Mouse (Mus musculus) intestine, embryonic 16.5 days (tissue): Measurements from ENCODE around the gene Nacad. TPM values are rescaled to one million over a fixed set of nuclear protein-coding genes. Genes with fewer than 3 reads are reported as not detected.

Source experiments
- ATAC-seq: fragments of 200-750 bp; cut with Nextera tagmentation; 2 replicates; pipeline ENCODE4 v1.8.0; 2017; ENCODE audit warnings: moderate TSS enrichment, moderate library complexity
- H3K27ac ChIP-seq: fragments of 300-500 bp; sonication (generic); 2 replicates; pipeline ENCODE4 v1.5.1; 2014; ENCODE audit warnings: mild to moderate bottlenecking, low read length
- H3K27me3 ChIP-seq: fragments of 300-500 bp; sonication (generic); replicated peaks from 2 replicates; pipeline ENCODE4 v1.6.1; 2014; ENCODE audit warnings: low read length, control low read depth, mixed read lengths; ENCODE audit not compliant: control insufficient read depth, insufficient read depth
- H3K36me3 ChIP-seq: fragments of 300-500 bp; sonication (generic); 2 replicates; pipeline ENCODE4 v1.6.1; 2014; ENCODE audit warnings: low read length, control low read depth; ENCODE audit not compliant: control insufficient read depth, insufficient read depth
- H3K4me1 ChIP-seq: fragments of 300-500 bp; sonication (generic); 2 replicates; pipeline ENCODE4 v1.6.1; 2014; ENCODE audit warnings: low read length, control low read depth, mixed read lengths; ENCODE audit not compliant: control insufficient read depth, insufficient read depth
- H3K4me2 ChIP-seq: fragments of 300-500 bp; sonication (generic); 2 replicates; pipeline ENCODE4 v1.6.1; 2014; ENCODE audit warnings: low read depth, low read length, control low read depth
- H3K4me3 ChIP-seq: fragments of 300-500 bp; sonication (generic); 2 replicates; pipeline ENCODE4 v1.5.1; 2014; ENCODE audit warnings: mild to moderate bottlenecking, low read length
- H3K9ac ChIP-seq: fragments of 300-500 bp; sonication (generic); 2 replicates; pipeline ENCODE4 v1.6.1; 2014; ENCODE audit warnings: low read depth, low read length
- H3K9me3 ChIP-seq: fragments of 300-500 bp; sonication (generic); 2 replicates; pipeline ENCODE4 v1.6.1; 2016; ENCODE audit warnings: low read length, control low read depth; ENCODE audit not compliant: control insufficient read depth
- WGBS: fragments of 180-500 bp; shearing (Covaris S2); extraction: QIAGEN DNeasy Blood & Tissue Kit; methylation state at CpG from one replicate; pipeline ENCODE4 v1.1.7; 2014; 5-methylcytosine and 5-hydroxymethylcytosine counted together
- polyA plus RNA-seq: library from polyadenylated mRNA; unstranded; fragments of >200 nt; fragmentation: Nextera tagmentation; extraction: Ambion mirVana; gene quantifications from 2 replicates; pipeline ENCODE4 v1.2.1, GENCODE M21; 2015

Nacad gene
- polyA plus RNA-seq, 1 experiment from 2014 or later, result 5.5 TPM

DNA sequence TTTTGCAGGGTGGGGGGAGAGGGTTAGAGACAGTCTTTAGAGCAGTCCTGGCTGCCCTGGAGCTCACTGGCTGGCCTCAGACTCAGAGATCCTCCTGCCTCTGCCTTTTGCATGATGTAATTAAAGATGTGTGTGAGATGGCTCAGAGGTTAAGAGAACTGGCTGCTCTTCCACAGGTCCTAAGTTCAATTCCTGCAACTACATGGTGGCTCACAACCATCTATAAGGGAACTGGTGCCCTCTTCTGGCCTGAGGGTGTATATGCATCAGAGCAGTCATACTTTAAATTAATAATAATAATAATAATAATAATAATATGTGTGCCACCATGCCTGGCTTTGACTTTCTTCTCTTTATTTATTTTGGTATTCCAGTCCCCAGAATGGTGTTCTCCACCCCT is 23.8 kb upstream of the Nacad start:
- no peak overlapping the region for H3K4me2 ChIP-seq
- H3K4me3 ChIP-seq, result no peak overlapping the region
- H3K36me3 ChIP-seq, result no peaks in the 10 kb centered on the region
- no peak overlapping the region for H3K27ac ChIP-seq
- H3K9me3 ChIP-seq, result no peaks in the 10 kb centered on the region
- no peaks in the 10 kb centered on the region for H3K27me3 ChIP-seq
- H3K9ac ChIP-seq, result no peak overlapping the region
- no peak for ATAC-seq
- H3K4me1 ChIP-seq, result peaks cover 4% of the 10 kb centered on the region

DNA sequence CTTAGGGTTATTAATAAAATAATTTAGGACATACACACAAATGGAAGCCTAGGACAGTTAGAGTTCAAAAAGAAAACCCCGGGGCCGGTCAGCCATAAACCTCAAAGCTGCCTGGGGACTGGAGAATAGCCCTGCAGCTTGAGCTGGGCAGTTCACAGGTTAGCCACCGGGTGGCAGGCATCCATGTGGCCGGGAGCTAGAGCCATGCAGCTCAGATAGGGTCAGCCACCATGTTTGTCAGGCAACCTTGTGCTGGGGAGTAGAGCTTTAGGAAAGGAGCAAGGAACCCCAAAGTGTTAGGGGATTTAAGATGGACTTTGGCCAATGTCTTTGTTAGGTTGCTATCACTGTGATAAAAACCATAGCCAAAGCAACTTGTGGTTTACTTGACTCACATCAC is 22.7 kb upstream of the Nacad start:
- Histone ChIP-seq H3K4me2 (no peak overlapping the region), H3K4me1 (peaks cover 15% of the 10 kb centered on the region), H3K9me3 (no peaks in the 10 kb centered on the region), H3K27me3 (no peaks in the 10 kb centered on the region), H3K9ac (no peak overlapping the region), H3K27ac (no peak overlapping the region), H3K36me3 (peaks cover 3% of the 10 kb centered on the region; the same call in 1 of the 2 replicates), H3K4me3 (no peak overlapping the region)
- 31% methylated on average over 4 of the region's 4 CpGs for WGBS
- ATAC-seq, result no peak

DNA sequence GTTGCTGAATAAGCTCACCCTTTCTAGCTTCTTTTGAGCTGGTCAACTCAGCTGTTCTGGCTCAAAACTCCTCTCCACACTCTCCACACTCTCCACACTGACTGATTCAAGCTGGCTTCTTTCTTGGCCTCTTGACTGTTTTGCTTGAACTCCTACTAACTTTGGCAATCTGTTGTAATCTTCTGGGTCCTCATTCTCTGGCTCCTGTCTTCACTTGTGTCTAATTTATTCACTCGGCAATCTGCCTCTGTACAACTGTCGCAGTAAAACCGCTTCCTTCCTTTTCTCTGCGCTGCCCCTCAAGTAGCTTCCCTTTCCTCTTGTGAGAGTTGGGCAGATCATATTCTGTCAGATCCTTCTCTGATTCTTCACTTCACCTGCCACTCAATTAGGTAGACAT is 21.9 kb upstream of the Nacad start:
- 82% methylated on average over 4 of the region's 4 CpGs for WGBS
- H3K4me3 ChIP-seq, result no peak overlapping the region

DNA sequence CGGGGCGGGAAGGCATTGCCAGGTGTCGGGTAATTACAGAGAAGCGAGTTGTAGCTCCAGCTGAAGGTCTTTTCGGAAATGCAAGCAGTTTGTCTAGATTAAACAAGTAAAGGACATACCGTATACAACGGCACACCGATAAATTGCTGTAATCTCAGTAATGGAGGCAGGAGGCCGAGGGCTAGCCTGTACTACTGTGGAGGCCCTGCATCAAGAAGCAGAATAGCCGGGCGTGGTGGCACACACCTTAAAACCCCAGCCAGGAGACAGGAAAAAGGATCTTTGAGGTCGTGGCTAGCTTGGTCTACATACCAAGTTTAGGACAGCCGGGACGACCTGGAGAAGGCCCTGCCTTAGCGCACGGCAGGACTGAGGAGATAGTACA is 20.5 kb upstream of the Nacad start:
- H3K27me3 ChIP-seq, result no peaks in the 10 kb centered on the region
- H3K27ac ChIP-seq, result peak overlapping the region; percentile 96
- peak; percentile 28 for ATAC-seq
- H3K4me3 ChIP-seq, result peak overlapping the region; percentile 78
- peak overlapping the region; percentile 83 for H3K4me2 ChIP-seq
- WGBS, result 7% methylated on average over 16 of the region's 16 CpGs
- no peaks in the 10 kb centered on the region for H3K9me3 ChIP-seq
- peaks cover 20% of the 10 kb centered on the region for H3K4me1 ChIP-seq
- peak overlapping the region; percentile 87 for H3K9ac ChIP-seq
- peaks cover 7% of the 10 kb centered on the region for H3K36me3 ChIP-seq

More for the DNA sequence above, 21.9 kb upstream of the Nacad start:
- Histone ChIP-seq H3K36me3 (peaks cover 7% of the 10 kb centered on the region), H3K27me3 (no peaks in the 10 kb centered on the region), H3K4me1 (peaks cover 18% of the 10 kb centered on the region), H3K9me3 (no peaks in the 10 kb centered on the region), H3K27ac (no peak overlapping the region), H3K9ac (no peak overlapping the region), H3K4me2 (no peak overlapping the region)
- no peak for ATAC-seq

DNA sequence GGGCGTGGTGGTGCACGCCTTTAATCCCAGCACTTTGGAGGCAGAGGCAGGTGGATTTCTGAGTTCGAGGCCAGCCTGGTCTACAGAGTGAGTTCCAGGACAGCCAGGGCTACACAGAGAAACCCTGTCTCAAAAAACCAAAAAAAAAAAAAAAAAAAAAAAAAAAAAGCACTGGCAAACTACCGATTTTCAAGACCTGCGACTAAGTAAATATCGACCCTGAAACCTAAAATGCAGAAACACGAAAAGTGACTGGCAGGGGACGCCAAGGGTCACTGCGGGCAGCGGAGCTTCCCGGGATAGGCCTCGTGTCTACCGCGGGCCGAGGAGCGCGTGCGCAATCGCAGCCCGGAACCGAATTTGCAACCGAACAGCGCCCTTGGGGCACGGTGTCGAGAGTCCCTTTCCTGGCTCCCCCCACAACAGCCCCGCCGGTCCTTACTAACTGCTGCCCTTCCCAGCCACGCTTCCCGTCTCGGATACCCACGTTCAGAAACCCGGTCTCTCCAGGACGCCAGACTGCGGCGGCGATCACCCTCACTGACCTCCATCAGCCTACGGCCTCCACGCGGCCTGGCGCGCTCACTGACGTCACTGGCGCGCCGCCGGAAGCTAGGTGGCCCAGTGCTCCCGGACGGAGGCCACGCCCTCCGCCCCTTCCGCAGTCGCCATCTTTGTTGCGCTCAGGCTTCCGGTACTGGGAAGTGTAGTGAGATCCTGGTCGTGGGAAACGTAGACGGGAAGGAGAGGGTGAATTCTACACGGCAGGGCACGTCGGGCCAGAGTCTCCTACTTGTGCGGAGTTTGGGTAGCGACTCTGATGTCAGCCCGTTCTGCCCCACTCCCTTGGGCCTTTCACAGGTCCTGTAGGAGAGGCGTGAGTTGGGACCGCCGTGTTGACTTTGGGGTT is 19.9 kb upstream of the Nacad start, which contains the start of gene Tbrg4:
Gene Tbrg4, minus strand, starts transcription at position 590 of the 910 bp plus-strand sequence.
- H3K4me3 ChIP-seq, result peak within 1 kb of the TSS; percentile 78
- peak within 1 kb of the TSS; percentile 96 for H3K27ac ChIP-seq
- H3K4me1 ChIP-seq, result peaks cover 20% of the 10 kb centered on the region
- WGBS, result under 1% methylated on average over 66 of the region's 66 CpGs
- peak; percentile 91 for ATAC-seq
- peak within 1 kb of the TSS; percentile 83 for H3K4me2 ChIP-seq
- H3K9me3 ChIP-seq, result no peaks in the 10 kb centered on the region
- peaks cover 12% of the 10 kb centered on the region for H3K36me3 ChIP-seq
- peak within 1 kb of the TSS; percentile 87 for H3K9ac ChIP-seq
- H3K27me3 ChIP-seq, result no peaks in the 10 kb centered on the region

DNA sequence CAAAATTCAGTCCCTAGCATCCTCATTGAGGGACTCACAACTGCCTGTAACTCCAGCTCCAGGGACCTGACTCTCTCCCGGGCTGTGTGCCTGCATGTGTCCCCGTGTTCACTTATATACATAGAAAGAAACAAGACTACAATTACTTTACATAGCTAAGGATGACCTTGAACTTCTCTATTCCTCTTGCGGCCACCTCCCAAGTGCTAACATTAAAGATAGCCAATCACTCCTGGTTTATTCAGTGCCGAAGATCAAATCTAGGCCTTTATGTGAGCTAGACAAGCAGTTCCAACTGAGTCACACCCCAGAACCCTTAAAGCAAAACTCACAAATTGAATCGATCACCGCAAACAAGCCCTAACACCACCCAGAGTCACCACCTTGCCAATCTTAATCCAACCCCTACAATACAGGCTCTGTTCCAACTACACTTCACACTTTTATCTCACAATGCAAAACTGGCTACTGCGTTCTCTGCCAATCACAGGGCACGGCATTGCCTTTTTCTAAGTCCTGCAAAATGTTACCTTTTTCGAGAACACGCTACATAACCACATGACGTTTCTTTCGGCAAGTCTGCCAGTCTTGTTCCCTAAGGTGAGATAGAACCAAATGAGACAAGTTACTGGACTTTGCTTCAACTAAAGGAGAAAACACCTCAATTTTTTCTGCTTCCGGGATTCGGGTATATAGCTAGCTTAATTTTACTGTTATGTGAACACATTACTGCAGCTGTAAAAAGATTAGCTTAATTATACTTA is 18.9 kb upstream of the Nacad start:
- Histone ChIP-seq H3K27ac (0 out of 2 replicates have a peak overlapping the region, but pooled peaks have one; percentile 11), H3K9ac (peak overlapping the region; percentile 87), H3K27me3 (no peaks in the 10 kb centered on the region), H3K4me2 (peak overlapping the region; percentile 72), H3K4me3 (peak overlapping the region; percentile 78), H3K36me3 (peaks cover 21% of the 10 kb centered on the region), H3K4me1 (peaks cover 20% of the 10 kb centered on the region), H3K9me3 (no peaks in the 10 kb centered on the region)
- WGBS, result 56% methylated on average over 14 of the region's 14 CpGs
- ATAC-seq, result no peak

DNA sequence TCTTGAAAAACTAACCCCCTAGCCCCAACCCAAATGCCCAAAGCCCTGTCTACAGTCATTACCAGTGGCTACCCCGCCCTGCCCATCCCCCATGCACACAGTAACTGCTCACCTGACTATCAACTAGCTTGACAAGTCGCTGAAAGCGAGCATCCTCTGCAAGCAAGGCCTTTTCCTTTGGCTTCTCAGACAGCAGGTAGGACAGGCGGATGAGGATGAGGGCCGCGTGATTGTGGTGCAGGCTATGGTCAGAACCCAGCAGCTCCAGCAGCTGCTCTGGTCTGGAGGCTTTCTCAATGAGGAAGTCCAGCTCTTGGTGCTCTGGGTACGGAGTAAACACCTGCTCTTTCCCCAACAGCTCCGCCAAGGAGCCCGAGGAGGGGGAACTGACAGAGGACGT is 17.9 kb upstream of the Nacad start:
- ATAC-seq, result no peak
- peak overlapping the region; percentile 78 for H3K4me3 ChIP-seq
- peak overlapping the region; percentile 72 for H3K4me2 ChIP-seq

DNA sequence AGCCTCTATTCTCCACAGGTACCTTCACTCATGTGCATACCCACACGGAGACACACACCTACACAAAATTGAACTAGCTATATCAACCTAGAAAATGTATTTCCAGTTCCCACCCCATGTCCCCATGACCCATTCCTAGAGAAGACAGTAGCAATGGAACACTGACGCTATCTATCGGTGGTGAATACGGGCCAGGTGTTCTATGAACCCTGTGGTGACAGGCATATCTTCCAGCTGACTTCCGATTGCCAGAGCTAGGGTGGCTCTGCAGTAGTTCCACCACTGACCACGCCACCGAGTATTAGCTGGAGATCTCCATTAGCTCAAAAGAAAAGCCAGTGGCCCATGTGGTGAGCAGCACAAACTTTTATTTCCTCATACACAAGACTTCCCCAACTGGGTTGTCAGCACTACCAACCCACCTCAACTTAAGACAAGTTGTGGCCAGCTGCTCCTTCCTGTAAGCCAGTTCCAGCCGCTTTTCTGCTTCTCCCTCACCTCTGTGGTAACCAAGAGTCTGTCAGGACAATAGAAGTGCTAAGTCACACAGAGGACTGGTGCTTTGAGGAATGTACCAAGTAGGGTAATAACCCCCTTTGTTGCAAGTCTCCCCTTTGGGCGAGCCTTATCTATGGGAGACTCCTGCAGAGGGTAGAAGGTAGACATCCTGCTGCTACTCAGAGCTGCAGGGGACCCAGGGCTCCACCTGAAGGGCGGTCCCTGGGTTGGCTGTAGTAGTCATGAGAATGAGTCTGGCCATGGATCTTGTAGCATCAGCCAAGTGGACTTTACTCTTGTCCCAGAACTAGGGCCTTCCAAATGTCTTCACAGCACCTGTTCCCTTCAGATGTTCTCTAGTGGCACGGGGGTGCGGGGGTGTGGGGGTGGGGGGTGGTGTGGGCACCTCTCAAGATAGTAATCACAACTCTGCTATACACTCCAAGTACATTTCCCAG is 9.7 kb upstream of the Nacad start:
- no peak overlapping the region for H3K4me2 ChIP-seq
- H3K9me3 ChIP-seq, result no peaks in the 10 kb centered on the region
- no peaks in the 10 kb centered on the region for H3K27me3 ChIP-seq
- H3K4me1 ChIP-seq, result no peaks in the 10 kb centered on the region
- H3K27ac ChIP-seq, result no peak overlapping the region
- peaks cover 45% of the 10 kb centered on the region for H3K36me3 ChIP-seq
- 87% methylated on average over 12 of the region's 12 CpGs for WGBS
- no peak overlapping the region for H3K9ac ChIP-seq
- H3K4me3 ChIP-seq, result no peak overlapping the region
- ATAC-seq, result no peak

More for the DNA sequence above, 17.9 kb upstream of the Nacad start:
- Histone ChIP-seq H3K4me1 (peaks cover 20% of the 10 kb centered on the region), H3K27ac (no peak overlapping the region), H3K36me3 (peaks cover 31% of the 10 kb centered on the region), H3K9me3 (no peaks in the 10 kb centered on the region), H3K9ac (peak overlapping the region; percentile 87; the same call in 1 of the 2 replicates), H3K27me3 (no peaks in the 10 kb centered on the region)
- WGBS, result 76% methylated on average over 10 of the region's 10 CpGs
